Comparison of ENCODE assay signal across 21 mouse cellular contexts in the genomic region with DNA sequence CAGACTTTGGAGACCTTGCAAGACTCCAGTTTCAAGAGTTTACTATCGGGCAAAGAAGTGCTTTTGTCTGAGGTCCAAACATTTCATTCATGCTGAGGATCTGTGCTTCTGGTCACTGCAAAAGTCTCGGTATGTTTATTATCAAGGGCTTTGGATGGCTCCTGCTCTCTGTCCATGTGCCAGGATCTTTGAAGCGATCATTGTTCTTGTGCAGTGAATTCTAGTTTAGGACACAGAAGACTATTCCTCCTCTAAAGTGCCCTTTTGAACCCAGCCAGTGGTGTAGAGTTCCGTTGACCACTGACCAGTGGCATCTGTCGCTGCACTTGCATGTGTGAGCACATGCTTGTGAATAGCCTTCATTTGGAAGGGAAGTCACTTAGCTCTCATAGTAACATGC.
"Had no signal": no experiment of that assay in that cellular context is flagged by ENCODE, and none has a peak within 500 bp of the region (broad histone marks: within the 10 kb centered on the region; RNA-seq: fewer than 3 reads in every experiment).

No protein-coding gene starts in this region.

- H3K9me3 ChIP-seq: limb, embryonic 12.5 days; limb, embryonic 15.5 days; liver, embryonic 12.5 days; liver, embryonic 15.5 days; lung, embryonic 15.5 days; megakaryocyte, embryonic 14.5 days; midbrain, embryonic 10.5 days; neural tube, embryonic 13.5 days had no signal

- H3K9ac ChIP-seq: limb, embryonic 12.5 days; limb, embryonic 15.5 days; liver, embryonic 12.5 days; liver, embryonic 15.5 days; lung, embryonic 15.5 days; neural tube, embryonic 13.5 days had no signal

- ATAC-seq: liver, embryonic 12.5 days had no signal

- DNase-seq: kidney, adult 9 months; kidney, postnatal 14 days; kidney, postnatal 4 days; left cerebral cortex, postnatal 4 days; lung, adult 18-20 months; lung, postnatal 10 days; lung, postnatal 36 days; midbrain, embryonic 14.5 days; right cerebral cortex, postnatal 4 days; thymus, adult 2 months; thymus, postnatal 14 days; thymus, postnatal 4 days had no signal

- H3K4me1 ChIP-seq: limb, embryonic 12.5 days; limb, embryonic 15.5 days; liver, embryonic 12.5 days; liver, embryonic 15.5 days; lung, embryonic 15.5 days; neural tube, embryonic 13.5 days had no signal

- H3K27ac ChIP-seq: limb, embryonic 12.5 days; limb, embryonic 15.5 days; liver, embryonic 12.5 days; liver, embryonic 15.5 days; lung, embryonic 15.5 days; midbrain, embryonic 10.5 days; neural tube, embryonic 13.5 days; stomach, postnatal 0 days had no signal

- H3K4me3 ChIP-seq: limb, embryonic 12.5 days; limb, embryonic 15.5 days; liver, embryonic 12.5 days; liver, embryonic 15.5 days; lung, embryonic 15.5 days; megakaryocyte, embryonic 14.5 days; midbrain, embryonic 10.5 days; neural tube, embryonic 13.5 days had no signal

- H3K27me3 ChIP-seq: limb, embryonic 12.5 days; limb, embryonic 15.5 days; liver, embryonic 12.5 days; liver, embryonic 15.5 days; lung, embryonic 15.5 days; megakaryocyte, embryonic 14.5 days; neural tube, embryonic 13.5 days had no signal

- H3K36me3 ChIP-seq: limb, embryonic 12.5 days; limb, embryonic 15.5 days; liver, embryonic 12.5 days; liver, embryonic 15.5 days; lung, embryonic 15.5 days; midbrain, embryonic 10.5 days; neural tube, embryonic 13.5 days had no signal

- H3K4me2 ChIP-seq: limb, embryonic 12.5 days; limb, embryonic 15.5 days; liver, embryonic 12.5 days; liver, embryonic 15.5 days; lung, embryonic 15.5 days; neural tube, embryonic 13.5 days had no signal
